Mouse (Mus musculus) forebrain, embryonic 11.5 days (tissue): ENCODE measurements around the gene Sde2. TPM values are rescaled to one million over a fixed set of nuclear protein-coding genes. Genes with fewer than 3 reads are reported as not detected.
"Not testable (repeated sequence)": the region's sequence is repeated elsewhere in the genome, so short reads cannot be mapped to it uniquely, and the experiment has no call there.

Experiments used
- ATAC-seq: fragments of 200-750 bp; cut with Nextera tagmentation; replicated peaks from 2 replicates; pipeline ENCODE4 v1.8.0; 2017; ENCODE audit warnings: moderate TSS enrichment; ENCODE audit not compliant: low FRiP score
- DNase-seq: peaks from one replicate; pipeline ENCODE4 v3.0.0-alpha.2; 2017; ENCODE audit warnings: low spot score
- H3K27ac ChIP-seq: fragments of 300-500 bp; sonication (generic); 2 replicates; pipeline ENCODE4 v1.5.1; 2014; ENCODE audit warnings: low read depth, low read length
- H3K27me3 ChIP-seq: fragments of 300-500 bp; sonication (generic); 2 replicates; pipeline ENCODE4 v1.6.1; 2014; ENCODE audit warnings: mild to moderate bottlenecking, low read length, mixed read lengths; ENCODE audit not compliant: control insufficient read depth, insufficient read depth
- H3K36me3 ChIP-seq: fragments of 300-500 bp; sonication (generic); 2 replicates; pipeline ENCODE4 v1.6.1; 2014; ENCODE audit warnings: mild to moderate bottlenecking, low read length, moderate library complexity, mixed read lengths; ENCODE audit not compliant: control insufficient read depth, insufficient read depth
- H3K4me1 ChIP-seq: fragments of 300-500 bp; sonication (generic); replicated peaks from 2 replicates; pipeline ENCODE4 v1.6.1; 2014; ENCODE audit warnings: low read length, mixed read lengths; ENCODE audit not compliant: control insufficient read depth, insufficient read depth
- H3K4me2 ChIP-seq: fragments of 300-500 bp; sonication (generic); 2 replicates; pipeline ENCODE4 v1.6.1; 2014; ENCODE audit warnings: low read depth, mild to moderate bottlenecking, low read length, moderate library complexity, mixed read lengths; ENCODE audit not compliant: severe bottlenecking
- H3K4me3 ChIP-seq: fragments of 300-500 bp; sonication (generic); 2 replicates; pipeline ENCODE4 v1.5.1; 2014; ENCODE audit warnings: low read depth, low read length
- H3K9ac ChIP-seq: fragments of 300-500 bp; sonication (generic); 2 replicates; pipeline ENCODE4 v1.6.1; 2014; ENCODE audit warnings: low read length
- H3K9me3 ChIP-seq: fragments of 300-500 bp; sonication (generic); 2 replicates; pipeline ENCODE4 v1.6.1; 2016; ENCODE audit warnings: low read length, mixed read lengths; ENCODE audit not compliant: control insufficient read depth
- WGBS: fragments of 180-500 bp; shearing (Covaris S2); extraction: QIAGEN DNeasy Blood & Tissue Kit; methylation state at CpG from one replicate; pipeline ENCODE4 v1.1.7; 2014; 5-methylcytosine and 5-hydroxymethylcytosine counted together
- polyA plus RNA-seq: library from polyadenylated mRNA; unstranded; fragments of >200 nt; fragmentation: Nextera tagmentation; extraction: Ambion mirVana; gene quantifications from 2 replicates; pipeline ENCODE4 v1.2.1, GENCODE M21; 2014

Gene Sde2
- polyA plus RNA-seq, 1 experiment from 2014 or later: 33.8 TPM

- Histone ChIP-seq H3K27me3 (no peaks in the 10 kb centered on the region), H3K27ac (no peak overlapping the region), H3K36me3 (no peaks in the 10 kb centered on the region), H3K9ac (no peak overlapping the region), H3K9me3 (no peaks in the 10 kb centered on the region), H3K4me2 (no peak overlapping the region), H3K4me1 (no peaks in the 10 kb centered on the region), H3K4me3 (no peak overlapping the region)
- ATAC-seq (no peak), DNase-seq (no peak)
- 90% methylated on average over 4 of the region's 4 CpGs for WGBS
Observed at GRCm38 (mm10) chr1:180826634-180827033, 24.3 kb upstream of the Sde2 start.

GRCm38 (mm10) chr1:180829775-180830174, 21.2 kb upstream of the Sde2 start:
- 83% methylated on average over 11 of the region's 11 CpGs for WGBS
- Histone ChIP-seq H3K4me1 (no peaks in the 10 kb centered on the region), H3K9ac (no peak overlapping the region), H3K27me3 (no peaks in the 10 kb centered on the region), H3K27ac (no peak overlapping the region), H3K4me3 (no peak overlapping the region), H3K9me3 (no peaks in the 10 kb centered on the region), H3K4me2 (no peak overlapping the region), H3K36me3 (no peaks in the 10 kb centered on the region)
- no peak for ATAC-seq
- no peak for DNase-seq

GRCm38 (mm10) chr1:180830175-180830574, 20.8 kb upstream of the Sde2 start:
- DNase-seq: no peak
- H3K9ac ChIP-seq: no peak overlapping the region
- no peak overlapping the region for H3K27ac ChIP-seq
- no peaks in the 10 kb centered on the region for H3K27me3 ChIP-seq
- no peaks in the 10 kb centered on the region for H3K36me3 ChIP-seq
- 93% methylated on average over 11 of the region's 11 CpGs for WGBS
- no peak overlapping the region for H3K4me3 ChIP-seq
- no peaks in the 10 kb centered on the region for H3K9me3 ChIP-seq
- ATAC-seq: no peak
- no peaks in the 10 kb centered on the region for H3K4me1 ChIP-seq
- no peak overlapping the region for H3K4me2 ChIP-seq

GRCm38 (mm10) chr1:180830588-180831346, 20.2 kb upstream of the Sde2 start:
- H3K9me3 ChIP-seq: no peaks in the 10 kb centered on the region
- no peak overlapping the region for H3K4me3 ChIP-seq
- no peaks in the 10 kb centered on the region for H3K4me1 ChIP-seq
- 72% methylated on average over 14 of the region's 14 CpGs for WGBS
- H3K4me2 ChIP-seq: no peak overlapping the region
- no peak overlapping the region for H3K27ac ChIP-seq
- ATAC-seq: no peak
- H3K9ac ChIP-seq: no peak overlapping the region
- DNase-seq: no peak
- no peaks in the 10 kb centered on the region for H3K36me3 ChIP-seq
- H3K27me3 ChIP-seq: no peaks in the 10 kb centered on the region

- no peaks in the 10 kb centered on the region for H3K4me1 ChIP-seq
- no peak for ATAC-seq
Observed at GRCm38 (mm10) chr1:180835273-180836015, 15.5 kb upstream of the Sde2 start.

GRCm38 (mm10) chr1:180836467-180836866, 14.5 kb upstream of the Sde2 start:
- ATAC-seq, H3K9me3 ChIP-seq, H3K9ac ChIP-seq, H3K4me3 ChIP-seq, DNase-seq, H3K4me2 ChIP-seq, H3K27me3 ChIP-seq, H3K4me1 ChIP-seq, H3K36me3 ChIP-seq, H3K27ac ChIP-seq: not testable (repeated sequence)
- WGBS: 97% methylated on average over 5 of the region's 8 CpGs

More at GRCm38 (mm10) chr1:180835273-180836015, 15.5 kb upstream of the Sde2 start:
- no peaks in the 10 kb centered on the region for H3K36me3 ChIP-seq
- no peak for DNase-seq
- H3K4me3 ChIP-seq: no peak overlapping the region
- no peaks in the 10 kb centered on the region for H3K27me3 ChIP-seq
- H3K9me3 ChIP-seq: no peaks in the 10 kb centered on the region
- no peak overlapping the region for H3K4me2 ChIP-seq
- H3K9ac ChIP-seq: no peak overlapping the region
- WGBS: 87% methylated on average over 10 of the region's 10 CpGs
- H3K27ac ChIP-seq: no peak overlapping the region

- Histone ChIP-seq H3K4me2 (no peak overlapping the region), H3K4me1 (no peaks in the 10 kb centered on the region), H3K4me3 (no peak overlapping the region), H3K9me3 (no peaks in the 10 kb centered on the region), H3K36me3 (no peaks in the 10 kb centered on the region), H3K9ac (no peak overlapping the region), H3K27ac (no peak overlapping the region), H3K27me3 (no peaks in the 10 kb centered on the region)
- WGBS: 95% methylated on average over 5 of the region's 5 CpGs
- DNase-seq (no peak), ATAC-seq (no peak)
Observed at GRCm38 (mm10) chr1:180837186-180837585, 13.7 kb upstream of the Sde2 start.

- no peak for ATAC-seq
- no peaks in the 10 kb centered on the region for H3K27me3 ChIP-seq
- no peaks in the 10 kb centered on the region for H3K36me3 ChIP-seq
- WGBS: 67% methylated on average over 6 of the region's 6 CpGs
- H3K4me1 ChIP-seq: no peaks in the 10 kb centered on the region
- no peak overlapping the region for H3K9ac ChIP-seq
- H3K4me3 ChIP-seq: no peak overlapping the region
- H3K27ac ChIP-seq: no peak overlapping the region
- no peak for DNase-seq
- H3K4me2 ChIP-seq: no peak overlapping the region
- H3K9me3 ChIP-seq: no peaks in the 10 kb centered on the region
Observed at GRCm38 (mm10) chr1:180838014-180838413, 12.9 kb upstream of the Sde2 start.
